Mouse (Mus musculus) embryo, embryonic 9.5 days (tissue): ENCODE data around the gene Olfr974.
"Not testable (repeated sequence)": the region's sequence is repeated elsewhere in the genome, so short reads cannot be mapped to it uniquely, and the experiment has no call there.

Source experiments
- DNase-seq: peaks from one replicate; pipeline ENCODE4 v3.0.0-alpha.2; 2017; ENCODE audit errors: extremely low spot score

Gene Olfr974

DNA sequence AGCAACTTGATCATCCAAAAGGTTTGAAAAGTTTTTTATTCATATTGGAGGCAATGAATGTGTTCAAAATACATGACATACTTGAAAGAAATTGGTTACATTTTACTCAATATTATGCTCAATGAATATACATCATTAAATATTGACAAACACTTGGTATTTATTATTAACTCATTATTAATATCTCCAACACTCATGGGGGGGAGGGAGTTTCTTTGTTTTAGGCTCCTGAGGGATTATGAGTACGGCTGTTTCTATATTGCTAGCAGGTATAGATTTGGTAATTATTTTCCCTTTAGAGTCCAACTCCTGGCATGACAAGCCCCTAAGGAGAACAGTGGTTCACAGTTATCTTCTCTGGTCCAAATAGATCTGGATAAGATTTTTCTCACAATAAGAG, at the start of gene Olfr974:
Gene Olfr974 (plus strand): TSS at position 301 of the 400 bp plus-strand sequence.
- DNase-seq, result no peak

DNA sequence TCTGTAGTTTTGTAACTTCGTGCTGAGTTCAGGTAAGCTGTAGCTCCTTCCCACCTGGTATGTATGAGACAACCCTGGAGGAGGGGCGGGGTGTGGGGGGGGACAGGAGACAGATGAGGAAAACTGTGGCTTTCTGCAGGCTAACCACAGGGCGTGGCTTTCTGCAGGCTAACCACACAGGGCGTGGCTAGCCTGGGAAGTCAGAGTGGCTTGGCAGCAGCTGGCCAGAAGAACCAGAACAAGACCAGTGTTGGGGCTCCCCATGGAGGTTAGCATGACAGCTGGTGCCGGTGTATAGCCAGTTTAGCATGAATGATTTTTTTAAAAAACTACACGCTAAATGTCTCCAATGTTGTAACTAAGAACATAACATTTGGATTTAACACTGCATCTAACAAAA, 32.2 kb upstream of the Olfr974 start:
- DNase-seq, result no peak

DNA sequence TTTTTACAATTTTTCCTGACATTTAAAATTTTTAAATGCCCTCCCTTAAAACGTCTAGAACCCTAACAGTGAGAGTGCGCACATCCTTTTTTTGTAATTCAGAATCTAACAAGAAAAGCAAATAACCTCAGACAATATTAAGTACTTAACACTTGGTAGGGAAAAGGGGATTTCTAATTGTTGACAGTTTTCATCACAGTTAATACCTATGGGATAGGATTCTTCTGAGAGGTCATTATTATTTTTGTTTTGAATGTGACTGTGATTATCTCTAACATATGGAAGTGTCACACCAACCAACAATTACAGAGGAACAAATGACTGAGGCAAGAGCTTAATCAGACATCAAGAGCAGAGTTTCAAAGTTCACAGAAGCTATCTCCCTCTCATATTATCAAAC, 30.3 kb upstream of the Olfr974 start, which contains the start of gene Olfr229:
Gene Olfr229 (plus strand): TSS at position 301 of the 400 bp plus-strand sequence.
- no peak for DNase-seq

DNA sequence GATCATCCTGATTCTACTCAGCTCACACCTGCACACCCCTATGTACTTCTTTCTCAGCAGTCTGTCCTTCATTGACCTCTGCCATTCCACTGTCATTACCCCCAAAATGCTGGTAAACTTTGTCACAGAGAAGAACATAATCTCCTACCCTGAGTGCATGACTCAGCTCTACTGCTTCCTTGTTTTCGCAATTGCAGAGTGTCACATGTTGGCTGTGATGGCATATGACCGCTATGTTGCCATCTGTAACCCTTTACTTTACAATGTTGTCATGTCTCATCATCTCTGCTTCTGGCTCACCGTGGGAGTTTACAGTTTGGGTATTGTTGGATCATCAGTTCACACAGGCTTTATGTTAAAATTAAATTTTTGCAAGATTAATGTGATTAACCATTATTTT, 27.4 kb upstream of the Olfr974 start:
- no peak for DNase-seq

DNA sequence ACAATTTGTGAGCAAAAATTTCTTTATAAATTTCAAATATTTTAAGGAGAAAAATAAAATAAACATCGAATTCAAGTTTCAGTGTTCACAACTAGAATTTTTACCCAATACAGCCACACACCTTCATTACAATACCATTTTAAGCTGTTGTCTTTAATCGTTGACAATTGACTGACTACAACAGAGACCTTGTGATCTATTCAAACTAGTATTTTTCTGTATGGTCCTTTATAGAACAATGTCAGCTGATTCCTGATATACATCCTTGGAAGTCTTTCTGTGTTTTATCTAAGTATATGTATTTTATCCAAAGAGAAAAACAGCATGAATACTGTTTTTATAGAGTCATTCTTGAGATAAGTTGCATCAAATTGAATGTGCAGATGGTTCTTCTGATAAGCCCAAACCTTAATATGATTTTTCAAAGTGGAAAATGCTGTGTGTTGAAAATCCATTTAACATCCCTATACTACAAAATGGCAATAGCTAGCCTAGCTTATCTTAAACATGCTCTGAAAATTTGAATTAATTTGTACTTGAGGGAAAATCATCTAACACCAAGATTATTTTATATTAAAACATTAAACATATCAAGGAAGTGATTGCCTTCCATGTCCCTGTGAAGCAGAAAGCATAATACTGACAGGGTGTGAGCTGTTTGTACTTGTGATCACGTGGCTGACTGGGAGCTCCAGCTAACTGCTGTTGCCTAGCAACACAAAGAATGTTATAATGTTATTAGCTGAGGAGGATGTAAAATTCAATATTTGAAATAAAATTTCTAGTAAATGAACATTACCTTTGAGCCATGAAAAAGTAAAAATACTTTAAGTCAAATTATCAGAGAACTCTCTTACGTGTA, 9.1 kb upstream of the Olfr974 start:
- not testable (repeated sequence) for DNase-seq

DNA sequence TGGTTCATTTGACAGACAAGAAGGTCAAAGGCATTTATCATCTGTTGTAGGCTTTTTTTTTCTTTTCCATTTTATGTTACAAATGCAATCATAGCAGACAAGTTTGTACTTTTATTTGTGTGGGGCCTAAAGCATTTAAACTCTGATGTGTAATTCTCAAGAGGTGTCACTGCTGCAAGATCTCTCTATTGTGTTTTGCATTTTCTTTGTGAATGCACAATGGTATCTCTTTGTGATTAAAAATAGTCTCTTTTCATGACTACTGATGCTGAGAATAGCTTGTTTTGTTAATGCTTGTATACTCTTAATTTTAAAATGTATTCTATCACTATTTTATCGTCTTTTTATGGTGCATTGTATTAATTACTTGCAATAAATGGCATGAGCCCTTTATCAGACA, 8.5 kb upstream of the Olfr974 start:
- DNase-seq, result not testable (repeated sequence)

DNA sequence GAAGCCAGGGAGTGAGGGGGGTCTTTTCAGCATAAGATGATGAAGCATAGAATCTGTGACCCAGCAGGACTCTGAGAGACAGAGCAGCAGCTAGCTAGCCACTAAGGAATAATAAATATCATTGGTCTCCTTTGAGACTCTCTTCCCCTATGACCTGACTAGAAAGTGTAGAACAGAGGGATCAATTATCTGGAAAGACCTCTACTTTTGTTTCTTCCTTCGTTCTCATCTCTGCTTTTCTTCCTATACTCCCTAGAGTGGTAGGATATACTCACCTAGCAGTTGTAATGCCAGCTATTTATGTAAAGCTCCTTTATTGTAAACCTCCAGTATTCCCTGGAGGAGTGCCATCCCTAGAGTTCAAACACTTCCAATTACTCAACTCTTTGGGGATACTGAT, 14.6 kb downstream of the Olfr974 start, which contains the start of gene Olfr975:
Gene Olfr975 (minus strand): TSS at position 101 of the 400 bp plus-strand sequence.
- no peak for DNase-seq

DNA sequence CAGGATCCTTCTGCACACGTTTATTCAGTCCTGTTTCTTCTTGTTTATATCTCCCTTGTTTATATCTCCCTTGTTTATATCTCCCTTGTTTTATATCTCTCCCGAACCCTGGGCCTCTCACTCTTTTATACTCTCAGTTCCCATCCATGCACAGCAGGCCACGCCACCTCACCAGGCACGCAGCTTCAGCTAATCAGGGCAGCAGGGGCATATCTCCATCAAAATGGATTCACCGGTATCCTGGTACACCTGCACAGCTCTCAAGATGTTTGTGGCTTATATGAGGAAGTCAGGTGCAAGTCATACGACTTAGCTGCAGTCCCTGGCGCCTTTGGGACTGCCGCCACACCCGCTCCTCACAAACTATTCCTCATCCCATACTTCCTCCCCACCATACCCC, 23.7 kb downstream of the Olfr974 start, which contains the start of gene Olfr976:
Gene Olfr976 (minus strand): TSS at position 101 of the 400 bp plus-strand sequence.
- not testable (repeated sequence) for DNase-seq

DNA sequence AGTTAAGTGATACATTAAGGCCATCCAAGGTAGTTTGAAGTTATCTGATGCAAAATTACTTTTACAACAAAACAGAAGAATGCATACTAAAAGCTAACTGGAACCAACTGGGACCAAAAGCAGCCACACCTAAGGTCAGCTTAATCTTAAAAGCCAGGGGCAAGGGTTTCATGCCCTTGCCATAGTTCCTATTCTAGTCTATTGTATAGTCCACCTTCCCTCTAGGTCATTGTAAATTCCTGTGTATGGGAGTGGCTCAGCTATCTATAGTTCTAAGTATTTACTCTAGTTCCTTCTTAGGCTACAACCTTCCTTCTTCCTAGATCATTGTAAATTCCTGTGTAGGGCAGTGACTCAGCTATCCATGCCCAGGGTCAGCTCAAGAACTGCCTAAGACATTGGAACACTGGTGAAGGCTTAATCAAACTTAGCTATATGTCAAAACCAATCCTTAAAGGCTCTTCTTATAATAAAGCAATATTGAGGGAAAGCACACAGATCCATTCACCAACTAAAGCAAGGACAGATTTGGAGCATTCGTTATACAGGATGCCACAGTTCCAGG, 39.4 kb downstream of the Olfr974 start:
- DNase-seq, result not testable (repeated sequence)

DNA sequence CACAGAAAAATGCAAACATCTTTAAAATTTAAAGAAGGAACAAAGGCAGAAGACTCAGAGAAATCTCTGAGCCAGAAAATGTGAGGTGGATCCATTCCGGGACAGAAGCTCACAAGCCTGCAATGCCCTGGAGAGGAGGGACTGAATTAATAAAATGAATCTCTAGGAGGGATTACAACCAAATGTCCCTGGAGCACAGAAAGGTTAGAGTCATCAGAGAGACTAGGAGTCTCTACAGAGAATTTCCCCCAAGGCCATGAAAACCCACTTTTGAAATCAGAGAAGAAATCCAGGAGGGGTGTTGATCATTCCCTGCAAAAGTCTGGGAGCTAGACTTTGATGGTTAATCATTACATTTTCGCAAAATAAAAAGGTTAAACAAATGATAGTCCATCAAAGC, 54.5 kb downstream of the Olfr974 start, which contains the start of gene Olfr978:
Gene Olfr978 (plus strand): TSS at position 301 of the 400 bp plus-strand sequence.
- DNase-seq, result no peak
